Mouse (Mus musculus): ENCODE measurements around the gene Olfr145.
A peak's percentile ranks its signal among the peaks of the same experiment; 100 is the strongest.

The Olfr145 gene

GRCm38 (mm10) chr9:37896661-37897060 is at the start of gene Olfr145:
TSS of gene Olfr145 (plus strand) at chr9:37896724.
- no peak for DNase-seq

GRCm38 (mm10) chr9:37849267-37849666 is 47.3 kb upstream of the Olfr145 start:
- DNase-seq, result no peak

GRCm38 (mm10) chr9:37853969-37854368 is 42.6 kb upstream of the Olfr145 start, which contains the start of gene Olfr877:
TSS of gene Olfr877 (plus strand) at chr9:37854269.
- no peak for DNase-seq

GRCm38 (mm10) chr9:37863325-37863724 is 33.2 kb upstream of the Olfr145 start:
- no peak for DNase-seq

GRCm38 (mm10) chr9:37870246-37870645 is 26.3 kb upstream of the Olfr145 start:
- DNase-seq, result no peak

GRCm38 (mm10) chr9:37871097-37871496 is 25.4 kb upstream of the Olfr145 start:
- DNase-seq, result no peak

- DNase-seq, result no peak
Measured at GRCm38 (mm10) chr9:37871536-37871935, 25.0 kb upstream of the Olfr145 start.

GRCm38 (mm10) chr9:37890960-37891359 is 5.6 kb upstream of the Olfr145 start:
- no peak for DNase-seq

GRCm38 (mm10) chr9:37905555-37905954 is 9.0 kb downstream of the Olfr145 start:
- DNase-seq, result no peak

- no peak for DNase-seq
Measured at GRCm38 (mm10) chr9:37917540-37917939, 21.0 kb downstream of the Olfr145 start, which contains the start of gene Olfr878. TSS of gene Olfr878 (plus strand) at chr9:37917840.

GRCm38 (mm10) chr9:37918018-37918417 is 21.5 kb downstream of the Olfr145 start:
- no peak for DNase-seq

GRCm38 (mm10) chr9:37924194-37924593 is 27.7 kb downstream of the Olfr145 start:
- no peak for DNase-seq

GRCm38 (mm10) chr9:37925445-37925844 is 28.9 kb downstream of the Olfr145 start:
- DNase-seq, result no peak

- no peak for DNase-seq
Measured at GRCm38 (mm10) chr9:37926019-37927013, 29.8 kb downstream of the Olfr145 start.

GRCm38 (mm10) chr9:37932519-37932918 is 36.0 kb downstream of the Olfr145 start:
- peak; percentile 30 to 64 for DNase-seq

GRCm38 (mm10) chr9:37934146-37934545 is 37.6 kb downstream of the Olfr145 start:
- DNase-seq, result no peak

GRCm38 (mm10) chr9:37941167-37941566 is 44.6 kb downstream of the Olfr145 start:
- no peak for DNase-seq
